Mouse (Mus musculus) embryonic facial prominence, embryonic 14.5 days (tissue): ENCODE results near the gene Gm20388. TPM values are rescaled to one million over a fixed set of nuclear protein-coding genes. Genes with fewer than 3 reads are reported as not detected.

ENCODE experiments used
- ATAC-seq: fragments of 200-750 bp; cut with Nextera tagmentation; 2 replicates; pipeline ENCODE4 v1.8.0; 2017; ENCODE audit warnings: low read depth, moderate number of reproducible peaks, moderate TSS enrichment
- DNase-seq: peaks from one replicate; pipeline ENCODE4 v3.0.0-alpha.2; 2015; ENCODE audit warnings: low spot score
- H3K27ac ChIP-seq: fragments of 300-500 bp; sonication (generic); replicated peaks from 2 replicates; pipeline ENCODE4 v1.5.1; 2014; ENCODE audit warnings: low read depth, mild to moderate bottlenecking, low read length, moderate library complexity
- H3K27me3 ChIP-seq: fragments of 300-500 bp; sonication (generic); replicated peaks from 2 replicates; pipeline ENCODE4 v1.6.1; 2014; ENCODE audit warnings: low read length; ENCODE audit not compliant: control insufficient read depth, insufficient read depth
- H3K36me3 ChIP-seq: fragments of 300-500 bp; sonication (generic); 2 replicates; pipeline ENCODE4 v1.6.1; 2014; ENCODE audit warnings: low read length, mixed read lengths; ENCODE audit not compliant: control insufficient read depth, insufficient read depth
- H3K4me1 ChIP-seq: fragments of 300-500 bp; sonication (generic); 2 replicates; pipeline ENCODE4 v1.6.1; 2014; ENCODE audit warnings: antibody characterized with exemption, low read length; ENCODE audit not compliant: control insufficient read depth, insufficient read depth
- H3K4me2 ChIP-seq: fragments of 300-500 bp; sonication (generic); 2 replicates; pipeline ENCODE4 v1.6.1; 2014; ENCODE audit warnings: low read depth, mild to moderate bottlenecking, low read length, moderate library complexity, mixed read lengths
- H3K4me3 ChIP-seq: fragments of 300-500 bp; sonication (generic); 2 replicates; pipeline ENCODE4 v1.5.1; 2014; ENCODE audit warnings: low read depth, mild to moderate bottlenecking, low read length
- H3K9ac ChIP-seq: fragments of 300-500 bp; sonication (generic); 2 replicates; pipeline ENCODE4 v1.6.1; 2014; ENCODE audit warnings: low read depth, mild to moderate bottlenecking, low read length, moderate library complexity, mixed read lengths
- H3K9me3 ChIP-seq: fragments of 300-500 bp; sonication (generic); 2 replicates; pipeline ENCODE4 v1.6.1; 2016; ENCODE audit warnings: low read length; ENCODE audit not compliant: control insufficient read depth
- WGBS: fragments of 180-500 bp; shearing (Covaris S2); extraction: QIAGEN DNeasy Blood & Tissue Kit; methylation state at CpG from one replicate; pipeline ENCODE4 v1.1.7; 2014; 5-methylcytosine and 5-hydroxymethylcytosine counted together
- polyA plus RNA-seq: library from polyadenylated mRNA; unstranded; fragments of >200 nt; fragmentation: Nextera tagmentation; extraction: Ambion mirVana; gene quantifications from 2 replicates; pipeline ENCODE4 v1.2.1, GENCODE M21; 2014

Gm20388 gene
- polyA plus RNA-seq, 1 experiment from 2014 or later: not detected

- 0 out of 2 replicates have a peak, but pooled peaks cover 3% of the 10 kb centered on the region for H3K27me3 ChIP-seq
- H3K36me3 ChIP-seq: no peaks in the 10 kb centered on the region
- peaks cover 38% of the 10 kb centered on the region for H3K4me1 ChIP-seq
- H3K27ac ChIP-seq: no peak overlapping the region
- H3K9me3 ChIP-seq: no peaks in the 10 kb centered on the region
- no peak for ATAC-seq
- no peak for DNase-seq
- no peak overlapping the region for H3K4me2 ChIP-seq
- no peak overlapping the region for H3K4me3 ChIP-seq
- 61% methylated on average over 9 of the region's 9 CpGs for WGBS
- H3K9ac ChIP-seq: no peak overlapping the region
Observed at GRCm38 (mm10) chr8:121297299-121297698, 1386.7 kb downstream of the Gm20388 start.

- ATAC-seq (no peak), DNase-seq (no peak)
- 33% methylated on average over 4 of the region's 4 CpGs for WGBS
- Histone ChIP-seq H3K27me3 (0 out of 2 replicates have a peak, but pooled peaks cover 5% of the 10 kb centered on the region), H3K36me3 (no peaks in the 10 kb centered on the region), H3K9ac (no peak overlapping the region), H3K27ac (peak overlapping the region; percentile 85; the same call in 1 of the 2 replicates), H3K4me1 (peaks cover 32% of the 10 kb centered on the region), H3K4me3 (no peak overlapping the region), H3K9me3 (no peaks in the 10 kb centered on the region), H3K4me2 (no peak overlapping the region)
Observed at GRCm38 (mm10) chr8:121300066-121300465, 1389.4 kb downstream of the Gm20388 start.

GRCm38 (mm10) chr8:121300501-121301411 is 1390.1 kb downstream of the Gm20388 start:
- no peaks in the 10 kb centered on the region for H3K36me3 ChIP-seq
- H3K4me3 ChIP-seq: peak overlapping the region; percentile 22; the same call in 1 of the 2 replicates
- H3K4me1 ChIP-seq: peaks cover 32% of the 10 kb centered on the region
- ATAC-seq (peak; percentile 70), DNase-seq (peak; percentile 86)
- 0 out of 2 replicates have a peak, but pooled peaks cover 3% of the 10 kb centered on the region for H3K27me3 ChIP-seq
- peak overlapping the region; percentile 49 for H3K9ac ChIP-seq
- no peaks in the 10 kb centered on the region for H3K9me3 ChIP-seq
- peak overlapping the region; percentile 54 for H3K4me2 ChIP-seq
- peak overlapping the region; percentile 85 for H3K27ac ChIP-seq
- 9% methylated on average over 27 of the region's 28 CpGs for WGBS

- Histone ChIP-seq H3K9ac (peak overlapping the region; percentile 49), H3K36me3 (no peaks in the 10 kb centered on the region), H3K4me2 (peak overlapping the region; percentile 54), H3K4me1 (peaks cover 29% of the 10 kb centered on the region), H3K27me3 (0 out of 2 replicates have a peak, but pooled peaks cover 3% of the 10 kb centered on the region), H3K27ac (peak overlapping the region; percentile 85), H3K4me3 (peak overlapping the region; percentile 22), H3K9me3 (no peaks in the 10 kb centered on the region)
- WGBS: 3% methylated on average over 15 of the region's 15 CpGs
- ATAC-seq (peak; percentile 48; the same call in 1 of the 2 replicates), DNase-seq (peak; percentile 65)
Observed at GRCm38 (mm10) chr8:121301431-121301830, 1390.8 kb downstream of the Gm20388 start.

- peaks cover 27% of the 10 kb centered on the region for H3K4me1 ChIP-seq
- no peaks in the 10 kb centered on the region for H3K36me3 ChIP-seq
- peak overlapping the region; percentile 85 for H3K27ac ChIP-seq
- H3K9ac ChIP-seq: no peak overlapping the region
- DNase-seq (no peak), ATAC-seq (no peak)
- peak overlapping the region; percentile 22 for H3K4me3 ChIP-seq
- H3K27me3 ChIP-seq: 0 out of 2 replicates have a peak, but pooled peaks cover 3% of the 10 kb centered on the region
- WGBS: 45% methylated on average over 10 of the region's 10 CpGs
- H3K4me2 ChIP-seq: peak overlapping the region; percentile 54
- no peaks in the 10 kb centered on the region for H3K9me3 ChIP-seq
Observed at GRCm38 (mm10) chr8:121301978-121302649, 1391.5 kb downstream of the Gm20388 start.

- no peak overlapping the region for H3K4me3 ChIP-seq
- ATAC-seq (no peak), DNase-seq (no peak)
- no peak overlapping the region for H3K4me2 ChIP-seq
- H3K9ac ChIP-seq: no peak overlapping the region
- no peaks in the 10 kb centered on the region for H3K36me3 ChIP-seq
- no peaks in the 10 kb centered on the region for H3K9me3 ChIP-seq
- H3K4me1 ChIP-seq: peaks cover 13% of the 10 kb centered on the region
- H3K27me3 ChIP-seq: peaks cover 3% of the 10 kb centered on the region
- 73% methylated on average over 7 of the region's 7 CpGs for WGBS
- no peak overlapping the region for H3K27ac ChIP-seq
Observed at GRCm38 (mm10) chr8:121307723-121308122, 1397.1 kb downstream of the Gm20388 start.

GRCm38 (mm10) chr8:121310976-121311819 is 1400.6 kb downstream of the Gm20388 start:
- H3K9me3 ChIP-seq: no peaks in the 10 kb centered on the region
- DNase-seq (peak; percentile 48), ATAC-seq (peak; percentile 45)
- H3K9ac ChIP-seq: peak overlapping the region; percentile 27; the same call in 1 of the 2 replicates
- no peak overlapping the region for H3K4me3 ChIP-seq
- WGBS: 18% methylated on average over 21 of the region's 25 CpGs
- peaks cover 13% of the 10 kb centered on the region for H3K4me1 ChIP-seq
- peak overlapping the region; percentile 35 for H3K4me2 ChIP-seq
- H3K27ac ChIP-seq: no peak overlapping the region
- H3K36me3 ChIP-seq: no peaks in the 10 kb centered on the region
- H3K27me3 ChIP-seq: no peaks in the 10 kb centered on the region; the same call in none of the 2 replicates

- WGBS: 40% methylated on average over 6 of the region's 6 CpGs
- Histone ChIP-seq H3K36me3 (no peaks in the 10 kb centered on the region), H3K4me1 (peaks cover 13% of the 10 kb centered on the region), H3K27ac (no peak overlapping the region), H3K9me3 (no peaks in the 10 kb centered on the region), H3K9ac (no peak overlapping the region), H3K4me2 (no peak overlapping the region), H3K4me3 (no peak overlapping the region), H3K27me3 (no peaks in the 10 kb centered on the region; the same call in 1 of the 2 replicates)
- DNase-seq: no peak
- no peak for ATAC-seq
Observed at GRCm38 (mm10) chr8:121313458-121313857, 1402.8 kb downstream of the Gm20388 start.
